Mouse (Mus musculus) neural tube, embryonic 14.5 days (tissue): ENCODE data around the gene Setd2. TPM values are rescaled to one million over a fixed set of nuclear protein-coding genes. Genes with fewer than 3 reads are reported as not detected.
A peak's percentile ranks its signal among the peaks of the same experiment; 100 is the strongest.

ENCODE experiments used
- ATAC-seq: fragments of 200-750 bp; cut with Nextera tagmentation; 2 replicates; pipeline ENCODE4 v1.8.0; 2017; ENCODE audit warnings: low read depth, mild to moderate bottlenecking, moderate TSS enrichment, moderate library complexity
- H3K27ac ChIP-seq: fragments of 300-500 bp; sonication (generic); 2 replicates; pipeline ENCODE4 v1.5.1; 2014; ENCODE audit warnings: low read depth, mild to moderate bottlenecking, control low read depth, low read length, moderate library complexity, mixed read lengths
- H3K27me3 ChIP-seq: fragments of 300-500 bp; sonication (generic); 2 replicates; pipeline ENCODE4 v1.6.1; 2014; ENCODE audit warnings: low read length; ENCODE audit not compliant: control insufficient read depth, insufficient read depth
- H3K36me3 ChIP-seq: fragments of 300-500 bp; sonication (generic); 2 replicates; pipeline ENCODE4 v1.6.1; 2014; ENCODE audit warnings: low read length, mixed read lengths; ENCODE audit not compliant: control insufficient read depth, insufficient read depth
- H3K4me1 ChIP-seq: fragments of 300-500 bp; sonication (generic); 2 replicates; pipeline ENCODE4 v1.6.1; 2014; ENCODE audit warnings: low read length; ENCODE audit not compliant: control insufficient read depth, insufficient read depth
- H3K4me2 ChIP-seq: fragments of 300-500 bp; sonication (generic); 2 replicates; pipeline ENCODE4 v1.6.1; 2014; ENCODE audit warnings: mild to moderate bottlenecking, low read depth, low read length, control low read depth
- H3K4me3 ChIP-seq: fragments of 300-500 bp; sonication (generic); 2 replicates; pipeline ENCODE4 v1.5.1; 2014; ENCODE audit warnings: low read depth, low read length, control low read depth, mixed read lengths
- H3K9ac ChIP-seq: fragments of 300-500 bp; sonication (generic); replicated peaks from 2 replicates; pipeline ENCODE4 v1.6.1; 2014; ENCODE audit warnings: low read depth, mild to moderate bottlenecking, control low read depth, low read length, mixed read lengths
- H3K9me3 ChIP-seq: fragments of 300-500 bp; sonication (generic); 2 replicates; pipeline ENCODE4 v1.6.1; 2016; ENCODE audit warnings: low read length; ENCODE audit not compliant: control insufficient read depth
- WGBS: fragments of 180-500 bp; shearing (Covaris S2); extraction: QIAGEN DNeasy Blood & Tissue Kit; methylation state at CpG from one replicate; pipeline ENCODE4 v1.1.7; 2014; 5-methylcytosine and 5-hydroxymethylcytosine counted together
- polyA plus RNA-seq: library from polyadenylated mRNA; unstranded; fragments of >200 nt; fragmentation: Nextera tagmentation; extraction: Ambion mirVana; gene quantifications from 2 replicates; pipeline ENCODE4 v1.2.1, GENCODE M21; 2014

Setd2 gene
- polyA plus RNA-seq, 1 experiment from 2014 or later = 56.6 TPM

DNA sequence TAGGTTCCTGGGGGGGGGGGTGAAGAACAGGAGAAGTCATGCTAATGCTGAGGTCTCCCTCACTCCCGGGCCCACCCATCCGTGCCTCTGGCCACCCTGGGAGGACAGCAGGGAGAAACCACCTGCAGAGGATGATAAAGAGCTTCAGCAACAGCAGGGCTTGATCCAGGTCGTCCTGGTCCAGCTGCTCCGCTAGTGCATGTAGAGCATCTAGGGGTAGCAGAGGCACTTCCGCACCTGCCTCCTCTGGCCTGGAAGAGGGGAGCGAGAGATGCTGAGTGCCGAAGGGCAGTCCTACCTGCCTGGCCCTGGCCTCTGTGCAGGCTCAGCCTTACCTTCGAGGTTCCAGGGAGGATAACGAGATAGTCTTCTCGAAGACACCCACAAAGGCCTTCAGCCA lies 111.9 kb downstream of the Setd2 start:
- Histone ChIP-seq H3K36me3 (no peaks in the 10 kb centered on the region), H3K9me3 (no peaks in the 10 kb centered on the region), H3K4me2 (no peak overlapping the region), H3K4me3 (no peak overlapping the region), H3K4me1 (no peaks in the 10 kb centered on the region), H3K27me3 (no peaks in the 10 kb centered on the region), H3K27ac (no peak overlapping the region), H3K9ac (no peak overlapping the region)
- 89% methylated on average over 10 of the region's 10 CpGs for WGBS
- ATAC-seq = no peak

DNA sequence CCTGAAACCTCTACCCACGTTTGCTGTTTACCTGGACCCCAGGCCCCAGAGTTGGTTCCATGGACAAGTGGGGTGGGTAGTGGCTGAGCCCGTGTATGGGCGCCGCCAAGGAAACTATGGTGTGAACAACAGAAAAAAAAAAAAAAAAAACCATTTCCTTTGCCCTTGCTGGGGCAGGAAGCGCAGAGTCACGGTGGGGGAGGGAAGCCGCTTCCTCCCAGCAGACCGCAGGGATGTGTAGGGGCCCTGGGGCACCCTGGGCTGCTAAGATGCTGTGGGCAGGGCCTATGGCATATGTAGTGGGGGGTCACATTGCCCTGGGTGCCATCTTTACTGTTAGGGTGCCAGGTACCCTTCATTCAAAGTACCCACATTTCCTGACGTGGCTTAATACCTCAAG lies 112.8 kb downstream of the Setd2 start:
- no peak for ATAC-seq
- Histone ChIP-seq H3K4me1 (no peaks in the 10 kb centered on the region), H3K36me3 (no peaks in the 10 kb centered on the region), H3K9me3 (no peaks in the 10 kb centered on the region), H3K9ac (no peak overlapping the region), H3K4me2 (no peak overlapping the region), H3K27ac (no peak overlapping the region), H3K4me3 (no peak overlapping the region), H3K27me3 (no peaks in the 10 kb centered on the region)
- 81% methylated on average over 9 of the region's 9 CpGs for WGBS

DNA sequence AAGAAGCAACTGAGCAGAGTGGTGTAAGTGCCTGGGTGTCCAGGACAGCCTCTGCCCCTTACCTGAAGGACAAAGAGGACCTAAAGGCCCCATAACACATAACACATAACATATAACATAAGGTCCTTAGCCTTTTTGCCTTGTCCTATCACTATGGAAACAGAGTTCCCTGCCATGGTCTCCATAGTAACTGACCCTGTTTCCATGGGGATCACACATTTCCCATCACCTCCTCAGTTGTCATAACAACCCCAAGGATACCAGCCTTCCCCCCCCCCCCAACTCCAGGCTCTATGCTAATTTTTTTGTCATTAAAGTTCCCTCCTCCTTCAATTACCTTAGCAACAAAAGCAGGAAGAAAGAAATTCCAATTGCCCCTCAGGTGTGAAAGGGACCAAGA lies 117.4 kb downstream of the Setd2 start:
- ATAC-seq = no peak
- Histone ChIP-seq H3K9me3 (no peaks in the 10 kb centered on the region), H3K4me1 (peaks cover 8% of the 10 kb centered on the region; the same call in 1 of the 2 replicates), H3K36me3 (no peaks in the 10 kb centered on the region), H3K4me2 (no peak overlapping the region), H3K9ac (no peak overlapping the region), H3K27ac (no peak overlapping the region), H3K27me3 (no peaks in the 10 kb centered on the region), H3K4me3 (no peak overlapping the region)

DNA sequence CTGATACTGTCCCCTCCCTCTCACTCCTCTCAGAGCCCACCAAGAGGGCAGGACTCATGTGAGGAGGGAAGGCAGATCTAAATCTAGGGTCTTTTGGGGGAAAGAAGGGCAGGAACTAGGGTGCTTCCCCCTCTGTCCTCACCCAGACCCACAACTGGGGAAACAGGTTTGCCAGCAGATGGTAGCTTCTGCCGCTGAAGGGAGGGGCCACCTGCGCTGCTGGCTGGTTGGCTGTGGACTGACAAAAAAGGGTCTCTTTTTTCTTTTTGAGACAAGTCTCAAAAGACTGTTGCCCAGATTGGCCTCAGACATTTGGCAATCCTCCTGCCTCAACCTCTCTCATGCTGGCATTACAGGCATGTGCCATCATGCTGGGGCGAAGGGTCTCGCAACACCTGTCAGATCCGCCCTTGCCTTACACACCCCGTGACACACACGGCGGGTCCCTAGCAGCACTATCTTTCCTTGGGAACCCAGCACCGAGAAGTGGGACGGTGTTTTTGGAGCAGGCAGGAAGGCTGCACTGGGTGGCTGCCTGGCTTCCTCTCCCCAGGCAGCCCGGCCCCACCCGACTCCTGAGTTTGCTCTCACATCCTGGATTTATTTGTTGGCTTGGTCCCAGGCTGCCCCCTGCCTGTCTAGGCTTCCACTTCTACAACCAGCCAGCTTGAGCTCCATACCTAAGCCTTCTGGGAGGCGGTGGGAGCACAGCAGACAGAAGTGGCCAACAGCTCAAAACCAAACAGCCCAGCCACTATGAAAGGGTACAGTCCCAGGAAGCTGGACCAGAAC lies 119.7 kb downstream of the Setd2 start:
- H3K36me3 ChIP-seq = no peaks in the 10 kb centered on the region
- 38% methylated on average over 13 of the region's 13 CpGs for WGBS
- H3K4me2 ChIP-seq = peak overlapping the region; percentile 82
- no peak overlapping the region for H3K4me3 ChIP-seq
- no peak overlapping the region for H3K27ac ChIP-seq
- no peaks in the 10 kb centered on the region for H3K9me3 ChIP-seq
- H3K27me3 ChIP-seq = no peaks in the 10 kb centered on the region
- no peak overlapping the region for H3K9ac ChIP-seq
- peaks cover 8% of the 10 kb centered on the region; the same call in 1 of the 2 replicates for H3K4me1 ChIP-seq
- no peak for ATAC-seq

DNA sequence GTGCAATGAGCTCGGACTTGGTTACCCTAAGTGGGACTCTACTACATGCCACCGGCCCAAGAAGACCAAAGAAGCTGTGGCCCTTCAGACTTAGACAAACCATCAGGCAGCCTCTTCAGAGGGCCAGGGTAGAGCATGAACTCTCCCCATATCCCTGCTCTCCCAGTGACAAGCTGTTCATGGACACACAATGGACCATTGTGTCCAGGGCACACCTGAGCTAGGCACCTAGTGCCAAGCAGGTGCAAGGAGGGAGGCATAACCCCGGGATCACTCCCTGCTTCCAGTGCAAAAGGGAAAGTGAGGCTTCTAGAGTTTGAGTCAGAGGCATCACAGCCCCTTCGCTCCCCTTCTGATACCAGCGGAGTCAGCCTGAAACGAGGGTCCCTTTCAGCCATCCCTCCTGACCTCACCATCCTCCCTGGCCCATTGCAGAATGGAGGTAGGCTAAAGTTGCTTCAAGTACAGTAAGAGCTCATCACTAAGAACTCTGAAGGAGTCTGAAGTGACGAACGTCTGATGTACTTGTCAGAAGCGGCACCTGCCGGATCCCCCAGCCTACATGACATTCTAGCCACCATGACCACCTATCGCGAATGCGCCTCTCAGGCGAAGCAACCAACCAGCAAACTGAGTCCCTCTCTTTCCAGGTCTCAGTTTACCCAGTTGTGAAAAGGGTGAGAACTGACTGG lies 120.7 kb downstream of the Setd2 start:
- H3K9ac ChIP-seq = peak overlapping the region; percentile 50
- H3K36me3 ChIP-seq = no peaks in the 10 kb centered on the region
- H3K27me3 ChIP-seq = no peaks in the 10 kb centered on the region
- no peaks in the 10 kb centered on the region for H3K9me3 ChIP-seq
- peak overlapping the region; percentile 47 for H3K4me3 ChIP-seq
- H3K4me2 ChIP-seq = peak overlapping the region; percentile 82
- no peak for ATAC-seq
- no peak overlapping the region for H3K27ac ChIP-seq
- H3K4me1 ChIP-seq = peaks cover 8% of the 10 kb centered on the region; the same call in 1 of the 2 replicates
- 19% methylated on average over 14 of the region's 14 CpGs for WGBS

DNA sequence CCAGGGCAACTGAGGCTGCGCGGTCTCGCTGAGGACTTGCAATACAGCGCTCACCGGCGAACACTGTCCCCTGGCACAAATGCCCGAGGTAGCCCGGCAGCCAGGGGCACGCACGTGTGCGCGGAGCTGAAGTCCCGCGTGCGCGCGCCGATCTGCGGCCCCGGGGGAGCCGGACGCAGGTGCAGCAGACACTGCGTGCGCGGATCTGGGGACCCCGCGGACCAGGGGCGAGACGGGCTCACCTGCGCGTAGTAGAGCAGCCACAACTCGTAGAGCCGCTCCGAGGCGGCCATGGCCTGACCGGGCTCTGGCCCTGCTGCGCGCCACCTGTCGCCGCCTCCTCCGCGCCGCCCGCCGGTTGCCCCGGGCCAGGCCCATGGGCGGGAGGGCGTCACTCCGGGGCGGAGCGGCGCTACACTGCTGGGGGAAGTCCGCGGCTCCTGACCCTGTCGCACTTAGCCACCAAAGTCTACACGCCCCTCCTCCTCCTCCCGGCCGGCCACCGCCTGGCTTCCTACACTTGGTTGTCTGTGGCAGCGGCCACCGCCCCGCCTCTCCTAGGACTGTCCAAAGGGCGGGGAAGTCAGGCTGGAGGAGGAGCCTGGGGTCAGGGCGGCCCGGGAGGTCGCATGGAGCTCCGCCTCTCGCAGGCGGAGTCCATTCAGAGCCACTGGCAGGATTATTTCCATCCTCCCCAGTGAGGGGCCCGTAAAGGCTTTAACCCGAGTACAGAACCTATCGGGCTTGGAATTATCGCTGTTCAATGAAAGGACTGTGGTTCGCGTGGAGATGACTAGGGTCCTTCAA lies 121.5 kb downstream of the Setd2 start, which contains the start of gene Nbeal2:
Gene Nbeal2, minus strand, starts transcription at position 507 of the 807 bp plus-strand sequence.
- H3K27ac ChIP-seq = no peak within 1 kb of the TSS

DNA sequence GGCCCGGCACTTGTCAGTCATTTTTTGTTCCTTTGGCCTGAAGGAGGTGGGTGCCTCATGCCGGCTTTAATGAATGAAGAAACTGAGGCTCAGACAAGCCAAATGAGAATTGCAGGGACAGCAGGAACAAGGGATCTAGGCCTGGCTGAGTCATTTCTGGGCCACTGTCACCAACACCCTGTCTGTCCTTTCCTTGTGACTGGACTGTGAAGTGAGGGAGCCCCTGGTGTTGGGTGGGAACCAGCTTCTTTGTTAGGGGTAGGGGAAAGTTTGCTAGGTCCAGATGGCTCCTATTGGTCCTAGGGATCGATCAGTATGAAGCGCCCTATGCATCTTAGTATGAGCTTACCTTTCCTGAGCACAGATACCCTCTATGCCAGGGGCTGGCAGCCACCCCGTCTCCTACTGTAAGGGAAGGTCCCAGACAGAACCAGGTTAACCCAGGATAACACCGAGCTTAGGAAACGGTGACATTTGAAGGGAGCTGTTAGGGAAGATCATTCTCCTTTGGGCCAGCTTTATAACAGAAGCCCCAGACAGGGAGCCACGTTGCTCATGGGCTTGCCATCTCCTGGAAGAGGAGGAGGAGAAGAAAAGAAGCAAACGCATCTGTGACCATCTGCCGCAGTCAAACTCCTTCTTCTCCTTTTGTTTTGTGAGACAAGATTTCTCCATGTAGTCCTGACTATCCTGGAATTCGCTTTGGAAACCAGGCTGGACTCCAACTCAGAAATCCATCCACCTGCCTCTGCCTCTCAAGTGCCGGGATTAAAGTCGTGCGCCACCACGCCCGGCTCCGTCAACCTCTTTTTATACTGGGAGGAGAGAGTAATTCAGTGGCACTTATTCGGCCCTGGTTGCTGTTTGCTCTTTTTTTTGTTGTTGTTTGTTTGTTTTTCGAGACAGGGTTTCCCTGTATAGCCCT lies 122.6 kb downstream of the Setd2 start:
- no peaks in the 10 kb centered on the region for H3K36me3 ChIP-seq
- no peak overlapping the region for H3K9ac ChIP-seq
- H3K27ac ChIP-seq = no peak overlapping the region
- H3K4me2 ChIP-seq = peak overlapping the region; percentile 82
- ATAC-seq = no peak
- no peak overlapping the region for H3K4me3 ChIP-seq
- 82% methylated on average over 19 of the region's 19 CpGs for WGBS
- H3K27me3 ChIP-seq = no peaks in the 10 kb centered on the region
- peaks cover 8% of the 10 kb centered on the region; the same call in 1 of the 2 replicates for H3K4me1 ChIP-seq
- H3K9me3 ChIP-seq = no peaks in the 10 kb centered on the region

More for the DNA sequence above, 121.5 kb downstream of the Setd2 start, which contains the start of gene Nbeal2:
- ATAC-seq = peak; percentile 50; the same call in 1 of the 2 replicates
- Histone ChIP-seq H3K9ac (peak within 1 kb of the TSS; percentile 50), H3K4me1 (peaks cover 8% of the 10 kb centered on the region; the same call in 1 of the 2 replicates), H3K4me2 (peak within 1 kb of the TSS; percentile 82), H3K27me3 (no peaks in the 10 kb centered on the region), H3K36me3 (no peaks in the 10 kb centered on the region), H3K4me3 (peak within 1 kb of the TSS; percentile 47), H3K9me3 (no peaks in the 10 kb centered on the region)
- under 1% methylated on average over 67 of the region's 75 CpGs for WGBS

DNA sequence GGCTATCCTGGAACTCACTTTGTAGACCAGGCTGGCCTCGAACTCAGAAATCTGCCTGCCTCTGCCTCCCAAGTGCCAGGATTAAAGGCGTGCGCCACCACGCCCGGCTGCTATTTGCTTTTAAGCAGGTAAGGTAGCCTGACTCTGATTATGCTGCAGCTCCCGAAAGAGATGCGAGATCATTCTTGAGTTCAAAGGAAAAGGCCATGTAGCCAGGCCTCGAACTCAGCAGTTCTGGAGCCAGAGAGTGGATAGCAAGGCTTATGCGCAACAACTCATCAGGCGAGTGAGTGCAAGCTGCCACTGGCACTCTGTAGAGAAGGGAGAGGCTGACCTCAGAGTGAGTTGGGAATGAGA lies 123.2 kb downstream of the Setd2 start:
- Histone ChIP-seq H3K9me3 (no peaks in the 10 kb centered on the region), H3K4me3 (peak overlapping the region; percentile 50; the same call in 1 of the 2 replicates), H3K9ac (0 out of 2 replicates have a peak overlapping the region, but pooled peaks have one; percentile 37), H3K4me2 (peak overlapping the region; percentile 53), H3K4me1 (peaks cover 8% of the 10 kb centered on the region; the same call in 1 of the 2 replicates), H3K27ac (peak overlapping the region; percentile 78), H3K36me3 (no peaks in the 10 kb centered on the region), H3K27me3 (no peaks in the 10 kb centered on the region)
- ATAC-seq = no peak
- 88% methylated on average over 10 of the region's 10 CpGs for WGBS
